Mouse (Mus musculus): ENCODE measurements around the gene Car5b.

Car5b gene

GRCm38 (mm10) chrX:163957381-163957780, 70.4 kb downstream of the Car5b start:
- Histone ChIP-seq H3K27me3 (ENCODE audit: insufficient read depth, low read length) (no peaks in the 10 kb centered on the region), H3K36me3 (ENCODE audit: insufficient read depth, low read length) (peaks cover 44% of the 10 kb centered on the region), H3K9me3 (ENCODE audit: low read length) (no peaks in the 10 kb centered on the region), H3K4me3 (replicated peaks; ENCODE audit: low read length) (peak overlapping the region; percentile 86), H3K4me1 (replicated peaks; ENCODE audit: low read depth, low read length) (peaks cover 14% of the 10 kb centered on the region)
- TF ChIP-seq CTCF (conservative IDR thresholded peaks at IDR 0.05; ENCODE audit: low read length), result no peak
- TF ChIP-seq NANOG (IDR thresholded peaks at IDR 0.05; ENCODE audit: borderline replicate concordance, low read length), result no peak
- no peak for TF ChIP-seq POU5F1 (IDR thresholded peaks at IDR 0.05; ENCODE audit: borderline replicate concordance, low read length)

GRCm38 (mm10) chrX:163951618-163952017, 76.2 kb downstream of the Car5b start:
- no peak for TF ChIP-seq CTCF (conservative IDR thresholded peaks at IDR 0.05; ENCODE audit: low read length)
- TF ChIP-seq NANOG (IDR thresholded peaks at IDR 0.05; ENCODE audit: borderline replicate concordance, low read length), result no peak
- no peak for TF ChIP-seq POU5F1 (IDR thresholded peaks at IDR 0.05; ENCODE audit: borderline replicate concordance, low read length)
- Histone ChIP-seq H3K36me3 (ENCODE audit: insufficient read depth, low read length) (peaks cover 93% of the 10 kb centered on the region), H3K9me3 (ENCODE audit: low read length) (no peaks in the 10 kb centered on the region), H3K27me3 (ENCODE audit: insufficient read depth, low read length) (no peaks in the 10 kb centered on the region), H3K4me3 (replicated peaks; ENCODE audit: low read length) (no peak overlapping the region), H3K4me1 (replicated peaks; ENCODE audit: low read depth, low read length) (0 out of 2 replicates have a peak, but pooled peaks cover 2% of the 10 kb centered on the region)

GRCm38 (mm10) chrX:163944381-163944780, 83.4 kb downstream of the Car5b start:
- Histone ChIP-seq H3K9me3 (ENCODE audit: low read length) (no peaks in the 10 kb centered on the region), H3K36me3 (ENCODE audit: insufficient read depth, low read length) (peaks cover 91% of the 10 kb centered on the region), H3K27me3 (ENCODE audit: insufficient read depth, low read length) (no peaks in the 10 kb centered on the region), H3K4me3 (replicated peaks; ENCODE audit: low read length) (no peak overlapping the region), H3K4me1 (replicated peaks; ENCODE audit: low read depth, low read length) (no peaks in the 10 kb centered on the region)
- TF ChIP-seq NANOG (IDR thresholded peaks at IDR 0.05; ENCODE audit: borderline replicate concordance, low read length) (no peak), POU5F1 (IDR thresholded peaks at IDR 0.05; ENCODE audit: borderline replicate concordance, low read length) (no peak), CTCF (conservative IDR thresholded peaks at IDR 0.05; ENCODE audit: low read length) (no peak)

- no peaks in the 10 kb centered on the region for H3K4me1 ChIP-seq (replicated peaks; ENCODE audit: low read depth, low read length)
- no peak overlapping the region for H3K4me3 ChIP-seq (replicated peaks; ENCODE audit: low read length)
- no peaks in the 10 kb centered on the region for H3K27me3 ChIP-seq (ENCODE audit: insufficient read depth, low read length)
- no peaks in the 10 kb centered on the region for H3K9me3 ChIP-seq (ENCODE audit: low read length)
- TF ChIP-seq NANOG (IDR thresholded peaks at IDR 0.05; ENCODE audit: borderline replicate concordance, low read length) (no peak), POU5F1 (IDR thresholded peaks at IDR 0.05; ENCODE audit: borderline replicate concordance, low read length) (no peak)
- peaks cover 53% of the 10 kb centered on the region for H3K36me3 ChIP-seq (ENCODE audit: insufficient read depth, low read length)
Measured at GRCm38 (mm10) chrX:163938587-163938986, 89.2 kb downstream of the Car5b start.

- no peaks in the 10 kb centered on the region for H3K4me1 ChIP-seq (replicated peaks; ENCODE audit: low read depth, low read length)
Measured at GRCm38 (mm10) chrX:163934731-163935130, 93.1 kb downstream of the Car5b start.

DNA sequence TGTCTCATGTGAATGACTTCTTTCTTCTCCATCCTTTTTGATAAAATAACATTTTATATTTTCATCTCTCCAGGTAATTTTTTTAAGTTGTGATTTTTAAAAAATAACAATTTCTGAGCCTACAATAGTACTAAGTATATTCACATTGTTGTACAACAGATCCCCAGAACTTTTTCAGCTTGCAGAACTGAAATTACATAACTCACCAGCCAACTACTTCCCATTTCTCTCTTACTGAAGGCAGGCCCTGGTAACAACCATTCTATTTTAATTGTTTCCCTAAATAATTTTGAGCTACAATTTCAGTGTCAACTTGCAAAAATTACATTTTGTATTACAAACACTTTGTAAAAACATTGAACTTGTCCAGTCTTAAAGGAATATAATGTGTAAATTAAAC, 98.2 kb downstream of the Car5b start:
- TF ChIP-seq NANOG (IDR thresholded peaks at IDR 0.05; ENCODE audit: borderline replicate concordance, low read length) (no peak), POU5F1 (IDR thresholded peaks at IDR 0.05; ENCODE audit: borderline replicate concordance, low read length) (no peak), CTCF (conservative IDR thresholded peaks at IDR 0.05; ENCODE audit: low read length) (no peak)
- Histone ChIP-seq H3K36me3 (ENCODE audit: insufficient read depth, low read length) (no peaks in the 10 kb centered on the region), H3K27me3 (ENCODE audit: insufficient read depth, low read length) (no peaks in the 10 kb centered on the region), H3K4me3 (replicated peaks; ENCODE audit: low read length) (no peak overlapping the region), H3K4me1 (replicated peaks; ENCODE audit: low read depth, low read length) (no peaks in the 10 kb centered on the region), H3K9me3 (ENCODE audit: low read length) (no peaks in the 10 kb centered on the region)

More at GRCm38 (mm10) chrX:163934731-163935130, 93.1 kb downstream of the Car5b start:
- no peak for TF ChIP-seq NANOG (IDR thresholded peaks at IDR 0.05; ENCODE audit: borderline replicate concordance, low read length)
- no peak for TF ChIP-seq POU5F1 (IDR thresholded peaks at IDR 0.05; ENCODE audit: borderline replicate concordance, low read length)
- no peak for TF ChIP-seq CTCF (conservative IDR thresholded peaks at IDR 0.05; ENCODE audit: low read length)
- no peaks in the 10 kb centered on the region for H3K9me3 ChIP-seq (ENCODE audit: low read length)
- H3K4me3 ChIP-seq (replicated peaks; ENCODE audit: low read length), result no peak overlapping the region
- peaks cover 18% of the 10 kb centered on the region for H3K36me3 ChIP-seq (ENCODE audit: insufficient read depth, low read length)
- no peaks in the 10 kb centered on the region for H3K27me3 ChIP-seq (ENCODE audit: insufficient read depth, low read length)
